Mouse (Mus musculus) ovary, adult 18-20 months (tissue): ENCODE data around the gene Tyrobp.
A peak's percentile ranks its signal among the peaks of the same experiment; 100 is the strongest.

ENCODE experiments used
- DNase-seq: peaks from one replicate; pipeline ENCODE4 v3.0.0; 2022; ENCODE audit warnings: low spot score, mixed read lengths

Gene Tyrobp

DNA sequence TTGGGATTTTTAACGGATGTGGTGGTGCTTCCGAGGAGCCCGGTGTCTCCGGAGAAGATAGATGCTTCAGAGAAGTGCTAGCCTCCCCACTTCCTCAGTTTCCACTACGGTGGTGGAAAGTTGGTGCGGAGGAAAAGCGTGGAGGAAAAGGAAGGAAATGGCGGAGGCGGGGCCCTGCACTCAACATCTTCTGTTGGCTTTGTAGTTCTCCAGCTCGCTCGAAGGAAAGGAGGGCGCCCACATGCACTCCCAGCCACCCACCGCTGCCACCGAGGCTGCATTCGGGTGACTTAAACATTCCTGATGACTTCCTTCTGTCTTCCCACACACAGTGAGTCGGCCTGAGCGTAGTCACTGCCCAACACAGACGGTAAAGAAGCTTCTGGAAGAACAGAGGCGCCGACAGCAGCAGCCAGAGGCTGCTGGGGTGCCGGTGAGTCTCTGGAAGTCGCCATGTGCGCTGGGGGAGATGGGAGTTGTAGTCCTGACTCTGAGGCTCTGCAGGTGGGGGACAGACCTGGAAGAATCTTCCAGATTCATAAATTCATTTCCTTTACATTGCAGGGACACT, 9.6 kb downstream of the Tyrobp start:
- no peak for DNase-seq

DNA sequence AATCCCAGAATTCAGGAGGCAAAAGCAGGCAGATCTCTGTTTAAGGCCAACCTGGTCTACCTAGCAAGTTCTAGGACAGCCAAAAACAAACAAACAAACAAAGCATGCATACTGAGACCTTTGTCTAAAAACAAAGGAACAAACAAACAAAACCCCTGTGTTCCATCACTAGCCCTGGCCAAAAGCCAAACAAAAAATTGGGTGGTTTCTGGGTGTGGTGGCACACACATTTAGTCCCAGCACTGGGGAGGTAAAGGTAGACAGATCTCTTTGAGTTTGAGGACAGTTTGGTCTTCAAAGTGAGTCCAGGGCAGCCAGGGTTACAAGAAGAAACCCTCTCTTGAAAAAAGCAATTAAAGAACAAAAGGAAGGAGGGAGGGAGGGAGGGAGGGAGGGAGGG, 15.8 kb downstream of the Tyrobp start:
- no peak for DNase-seq

DNA sequence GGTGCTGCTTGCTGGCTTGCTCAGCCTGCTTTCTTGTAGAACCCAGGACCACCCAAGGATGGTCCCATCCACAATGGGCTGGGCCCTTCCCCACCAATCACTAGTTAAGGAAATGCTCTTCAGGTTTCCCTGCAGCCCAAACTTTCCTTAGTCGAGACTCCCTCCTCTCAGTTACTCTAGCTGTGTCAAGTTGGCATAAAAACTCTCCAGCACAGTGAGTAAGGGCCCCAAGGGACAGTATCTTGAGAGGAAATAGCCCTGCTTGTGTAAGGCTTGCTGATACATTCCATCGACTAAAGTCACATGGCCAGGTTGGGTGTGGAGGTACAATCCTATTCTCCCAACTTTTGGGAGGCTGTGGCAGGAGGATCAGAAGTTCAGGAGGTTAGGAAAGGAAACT, 16.6 kb downstream of the Tyrobp start:
- no peak for DNase-seq

DNA sequence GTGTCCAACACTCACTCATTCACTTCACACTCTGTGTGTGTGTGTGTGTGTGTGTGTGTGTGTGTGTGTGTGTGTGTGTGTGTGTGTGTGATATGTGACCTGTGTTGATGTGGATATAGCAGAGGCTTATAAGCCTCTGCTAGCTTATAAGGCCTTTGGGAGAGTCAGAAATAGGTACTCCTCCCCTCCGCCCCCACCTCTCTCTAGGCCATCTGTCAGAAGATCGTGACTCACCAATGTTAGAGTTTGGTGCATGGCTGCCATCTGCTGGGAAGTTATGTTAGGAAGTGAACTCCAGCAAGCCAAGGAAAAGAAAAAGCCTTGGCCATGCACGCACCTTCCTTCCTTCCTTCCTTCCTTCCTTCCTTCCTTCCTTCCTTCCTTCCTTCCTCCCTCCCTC, 18.2 kb downstream of the Tyrobp start:
- DNase-seq = no peak

DNA sequence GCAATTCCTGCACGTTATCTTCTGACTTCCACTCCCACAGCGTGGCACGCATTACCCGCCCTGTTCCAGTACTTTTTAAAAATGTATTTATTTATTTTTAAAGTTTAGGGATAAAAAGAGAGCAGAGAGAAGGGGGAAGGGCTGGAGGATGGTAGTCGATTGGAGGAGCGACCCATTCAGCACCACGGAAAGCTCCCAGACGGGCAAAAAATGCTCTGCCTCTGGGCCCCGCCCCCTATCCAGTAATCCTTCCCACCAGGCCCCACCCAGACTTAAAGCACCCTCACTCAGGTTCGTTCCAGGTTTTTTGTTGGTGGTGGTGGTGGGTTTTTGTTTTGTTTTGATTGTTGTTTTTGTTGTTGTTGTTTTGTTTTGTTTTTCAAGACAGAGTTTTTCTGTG, 20.7 kb downstream of the Tyrobp start:
- DNase-seq = no peak

DNA sequence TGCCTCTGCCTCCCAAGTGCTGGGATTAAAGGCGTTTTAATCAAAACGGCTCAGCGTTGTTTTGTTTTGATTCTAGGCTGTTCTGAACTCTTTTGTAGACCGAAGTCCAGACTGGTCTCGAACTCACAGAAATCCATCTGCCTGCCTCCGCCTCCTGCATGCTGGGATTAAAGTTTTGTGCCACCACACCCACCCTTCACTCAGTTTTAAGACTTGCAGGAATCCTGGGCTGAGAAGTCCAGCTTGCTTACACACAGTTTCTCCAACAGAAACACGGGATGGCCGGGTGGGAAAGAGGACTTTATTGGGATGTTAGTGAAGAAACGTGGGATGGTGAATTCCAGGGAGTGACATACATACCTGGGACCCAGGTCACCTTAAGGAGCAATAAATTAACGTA, 21.1 kb downstream of the Tyrobp start:
- no peak for DNase-seq

DNA sequence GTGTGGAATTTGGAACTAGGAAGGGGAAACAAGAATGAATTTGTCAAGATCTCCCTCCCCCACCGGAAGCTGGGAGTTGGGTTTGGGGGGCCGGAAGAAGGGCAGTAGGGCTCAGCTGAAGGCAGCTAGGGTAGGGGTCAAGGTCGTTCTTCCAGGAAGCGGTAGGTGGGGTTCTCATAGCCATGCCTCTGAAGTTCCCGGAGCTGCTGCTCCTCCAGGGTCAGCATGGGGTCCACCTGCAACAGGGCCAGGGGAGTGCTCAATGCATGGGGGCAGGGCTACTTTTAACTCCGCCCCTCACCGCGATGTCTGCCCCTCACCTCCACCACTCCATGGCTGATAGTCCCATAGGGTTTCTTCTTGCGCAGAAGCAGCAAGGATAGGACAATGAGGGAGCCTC, 21.6 kb downstream of the Tyrobp start:
- DNase-seq = no peak

DNA sequence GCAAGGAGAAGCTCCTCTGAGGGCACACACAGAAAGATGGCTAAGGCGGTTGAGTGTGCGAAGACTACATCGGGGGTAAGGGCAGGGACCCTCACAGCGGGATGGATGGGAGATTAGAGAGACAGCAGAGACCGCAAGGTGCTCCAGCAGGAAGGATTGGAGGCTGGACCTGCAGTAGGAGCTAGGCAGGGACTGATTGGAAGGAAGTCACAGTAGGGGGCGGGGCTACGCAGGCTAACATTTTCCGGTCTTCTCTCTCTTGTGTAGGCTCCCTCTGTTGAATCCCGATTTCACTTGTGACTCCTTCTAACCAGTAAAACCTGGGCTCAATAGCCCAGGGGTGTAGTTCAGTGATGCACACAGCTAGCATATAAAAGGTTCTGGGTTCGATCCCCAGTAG, 23.3 kb downstream of the Tyrobp start:
- no peak for DNase-seq

DNA sequence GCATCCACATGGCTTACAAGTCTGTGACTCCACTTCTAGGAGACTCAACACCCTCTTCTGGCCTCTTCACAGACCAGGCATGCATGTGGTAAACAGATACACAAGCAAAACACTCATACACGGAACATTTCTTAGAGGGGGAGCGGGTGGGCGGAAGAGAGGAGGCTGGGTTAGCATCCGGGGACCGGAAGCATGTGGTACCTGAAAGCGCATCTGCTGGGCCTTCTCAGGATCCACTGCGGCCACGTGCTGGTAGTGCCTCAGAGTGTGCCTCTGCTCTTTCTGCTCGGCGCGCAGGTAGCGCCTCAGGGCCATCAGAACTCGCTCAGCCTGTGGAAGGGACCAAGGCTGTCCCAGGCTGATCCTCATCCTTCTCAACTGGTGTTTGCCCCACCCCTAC, 26.2 kb downstream of the Tyrobp start:
- DNase-seq = no peak

DNA sequence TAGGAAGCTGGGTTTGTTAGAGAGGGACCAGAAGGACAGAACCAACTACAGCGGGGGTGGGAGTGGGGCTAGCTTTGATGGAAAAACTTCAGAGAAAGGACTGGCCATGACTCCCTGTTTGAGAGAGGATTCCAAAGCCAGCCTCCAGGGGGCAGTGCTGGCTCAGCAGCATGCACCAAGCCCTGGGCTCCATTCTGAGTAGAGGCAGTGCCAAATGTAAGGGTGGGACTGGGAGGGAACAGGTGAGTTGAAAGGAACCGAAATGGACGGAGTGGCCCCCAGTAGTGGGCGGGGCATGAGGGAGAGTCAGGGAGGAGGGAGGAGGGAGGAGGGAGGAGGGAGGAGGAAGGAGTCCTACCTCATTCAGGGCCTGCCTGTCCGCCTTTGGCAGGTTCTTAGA, 27.1 kb downstream of the Tyrobp start:
- DNase-seq = no peak

DNA sequence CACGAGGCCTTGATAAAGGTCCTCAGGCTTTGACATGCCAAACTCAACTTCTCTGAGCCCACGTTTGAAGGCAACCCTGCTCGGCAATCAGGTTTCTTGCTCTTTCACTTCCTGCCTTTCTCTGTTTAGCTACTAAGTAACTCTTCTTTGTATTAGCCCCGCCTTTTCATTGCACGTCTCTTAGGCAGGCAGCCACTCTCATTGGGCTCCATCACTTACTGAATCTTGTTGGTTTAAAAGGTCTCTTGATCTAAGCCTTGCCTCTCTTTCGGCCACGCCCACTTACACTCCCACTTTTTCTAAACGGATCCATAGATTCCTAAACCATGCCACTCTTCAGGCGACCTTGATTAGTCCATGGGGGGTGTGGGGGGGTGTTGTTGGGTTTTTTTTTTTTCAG, 30.1 kb downstream of the Tyrobp start:
- no peak for DNase-seq

DNA sequence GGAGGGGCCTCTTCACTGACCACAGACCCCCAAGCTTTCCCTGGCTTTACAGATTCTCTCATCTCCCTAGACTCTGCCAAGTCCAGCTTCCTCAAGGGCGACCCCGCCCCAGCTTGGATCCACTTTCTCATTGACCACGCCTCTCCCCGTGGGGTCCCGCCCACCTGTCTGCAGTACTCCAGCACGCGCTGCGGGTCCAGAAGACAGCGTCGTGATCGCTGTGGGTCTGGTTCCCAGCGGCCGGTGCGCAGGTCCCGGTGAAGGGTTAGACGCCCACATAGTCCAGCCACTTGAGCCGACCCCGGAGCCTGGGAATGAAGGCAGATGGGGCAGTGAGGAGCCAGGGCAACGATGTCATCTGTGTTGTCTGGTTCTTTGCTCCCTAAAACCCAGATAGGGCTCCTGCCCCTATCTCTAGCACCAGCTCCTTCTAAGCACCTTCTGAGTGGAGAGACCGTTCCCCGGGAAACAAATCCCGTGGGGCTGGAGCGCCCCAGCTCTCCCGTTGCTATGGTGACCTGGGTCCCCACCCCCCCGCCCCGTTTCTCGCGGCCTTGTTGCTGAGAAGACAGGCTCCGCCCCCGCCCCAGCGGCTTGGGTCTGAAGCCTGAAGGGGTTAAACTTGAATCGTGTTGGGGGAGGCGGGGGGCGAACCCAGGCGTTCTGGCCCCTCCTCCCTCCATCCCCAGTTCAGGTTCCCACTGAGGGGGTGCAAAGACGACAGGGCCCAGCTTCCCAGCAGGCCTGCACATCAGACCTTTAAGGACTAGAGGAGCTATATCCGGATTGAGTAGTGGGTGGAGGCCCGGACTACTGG, 30.8 kb downstream of the Tyrobp start:
- DNase-seq = peak; percentile 31

DNA sequence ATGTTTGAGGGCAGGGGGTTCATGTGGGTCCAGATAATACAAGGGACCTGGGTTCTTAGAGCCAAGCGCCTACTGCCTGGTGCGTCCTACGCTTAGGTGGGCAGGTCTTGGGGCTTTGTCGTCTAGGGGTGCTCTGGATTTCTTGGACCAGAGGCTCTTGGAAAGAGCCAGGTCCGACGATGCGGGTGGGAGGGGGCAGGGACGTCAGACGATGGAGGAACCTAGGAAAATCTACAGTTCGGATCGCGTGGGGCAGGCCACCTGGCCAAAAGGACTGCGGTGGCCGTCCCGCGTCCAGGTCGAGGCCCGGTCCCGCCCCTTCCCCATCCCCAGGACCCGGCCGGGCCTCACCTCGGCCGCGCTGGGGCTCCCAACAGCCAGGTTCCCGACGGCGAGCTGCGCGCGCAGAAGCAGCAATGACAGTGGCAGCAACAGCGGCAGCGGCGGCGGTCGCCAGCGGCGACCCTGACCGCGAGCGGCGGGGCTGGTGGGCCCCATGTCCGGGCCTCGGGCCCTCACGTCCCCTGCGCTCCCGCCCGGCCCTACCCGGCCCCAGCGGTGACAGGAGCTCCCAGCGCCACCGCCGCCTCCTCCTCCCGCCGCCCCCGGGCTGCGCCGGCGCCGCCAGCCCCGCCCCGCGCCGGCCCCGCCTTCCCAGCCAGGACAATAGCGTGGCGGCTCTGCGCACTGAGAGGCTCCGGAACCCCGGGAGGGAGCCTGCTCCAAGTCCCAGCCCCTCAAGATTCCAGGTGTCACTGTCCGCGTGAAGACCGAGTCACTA, 31.6 kb downstream of the Tyrobp start, which contains the start of gene Aplp1:
Gene Aplp1 (minus strand): TSS at position 565 of the 781 bp plus-strand sequence.
- no peak for DNase-seq

DNA sequence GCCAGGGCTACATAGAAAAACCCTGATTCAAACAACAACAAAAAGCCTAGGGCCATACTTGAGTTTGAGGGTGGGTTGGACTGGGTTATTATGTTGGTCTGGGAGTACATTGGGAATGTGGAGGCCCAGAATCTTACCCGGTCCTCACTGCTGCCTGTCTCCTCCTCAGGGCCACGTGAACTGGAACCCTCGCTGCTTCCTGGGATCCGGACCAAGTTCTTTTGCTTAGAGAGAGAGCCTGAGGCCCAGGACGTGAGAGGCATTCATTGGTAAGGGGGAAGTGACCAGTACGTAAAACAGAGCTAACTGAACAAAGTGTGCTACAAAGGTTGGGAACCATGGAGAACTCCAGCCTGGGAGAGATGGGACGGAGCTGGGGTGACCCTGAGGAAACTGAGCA, 36.7 kb downstream of the Tyrobp start:
- no peak for DNase-seq

DNA sequence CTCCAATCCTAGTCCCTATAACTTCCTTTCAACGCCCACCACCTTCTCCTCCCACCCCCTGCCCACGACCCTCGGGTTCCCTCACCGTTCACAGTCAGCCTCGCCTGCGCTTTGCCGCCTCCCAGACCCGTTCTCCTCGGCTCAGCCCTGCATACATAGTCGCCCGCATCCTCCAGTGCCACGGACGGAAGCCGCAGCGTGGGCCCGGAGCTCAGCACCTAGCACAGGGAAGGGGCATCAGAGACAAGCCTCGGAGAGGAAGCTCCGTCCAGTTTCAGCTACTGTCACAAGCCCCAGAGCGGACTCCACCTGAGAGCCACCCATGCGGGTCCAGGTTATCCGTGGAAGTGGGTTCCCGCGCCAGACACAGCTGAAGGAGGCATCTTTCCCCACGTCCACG, 39.8 kb downstream of the Tyrobp start:
- no peak for DNase-seq

DNA sequence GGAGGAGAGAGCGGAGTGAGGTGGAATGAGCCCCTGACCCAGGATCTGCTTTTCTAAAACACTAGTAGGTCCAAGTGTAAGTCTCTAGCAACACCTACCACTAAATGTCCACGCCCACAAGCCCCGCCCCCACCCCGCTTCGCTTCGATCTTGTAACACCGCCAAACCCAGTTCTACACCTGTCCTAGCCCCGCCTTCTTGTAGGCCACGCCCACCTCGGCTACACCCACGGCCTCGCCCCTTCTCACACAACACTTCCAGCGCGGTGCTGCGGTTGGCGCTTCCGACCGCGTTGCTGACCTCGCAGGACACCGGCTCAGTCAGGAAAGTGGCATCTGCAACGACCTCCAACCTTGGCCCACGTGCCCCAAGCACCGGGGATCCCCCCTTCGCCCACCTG, 40.2 kb downstream of the Tyrobp start:
- no peak for DNase-seq

DNA sequence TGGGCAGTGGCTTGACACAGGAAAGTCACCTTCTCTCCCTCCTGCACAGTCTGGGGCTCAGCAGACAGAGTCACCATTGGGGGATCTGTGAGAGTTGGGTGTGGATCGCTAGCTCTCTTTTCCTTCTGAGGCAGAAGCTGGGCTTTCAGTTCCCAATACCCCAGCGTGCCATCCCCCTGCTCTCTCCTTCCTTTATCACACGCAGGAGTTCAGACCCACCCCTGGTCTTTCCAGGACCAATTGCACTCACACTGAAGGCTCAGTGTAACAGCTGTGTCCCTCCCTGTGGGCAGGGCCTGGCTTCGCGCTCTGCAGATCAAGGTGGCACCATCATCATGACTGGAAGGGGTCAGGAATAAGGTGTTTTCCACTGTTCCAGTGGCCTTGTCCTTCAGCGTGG, 40.7 kb downstream of the Tyrobp start:
- no peak for DNase-seq

DNA sequence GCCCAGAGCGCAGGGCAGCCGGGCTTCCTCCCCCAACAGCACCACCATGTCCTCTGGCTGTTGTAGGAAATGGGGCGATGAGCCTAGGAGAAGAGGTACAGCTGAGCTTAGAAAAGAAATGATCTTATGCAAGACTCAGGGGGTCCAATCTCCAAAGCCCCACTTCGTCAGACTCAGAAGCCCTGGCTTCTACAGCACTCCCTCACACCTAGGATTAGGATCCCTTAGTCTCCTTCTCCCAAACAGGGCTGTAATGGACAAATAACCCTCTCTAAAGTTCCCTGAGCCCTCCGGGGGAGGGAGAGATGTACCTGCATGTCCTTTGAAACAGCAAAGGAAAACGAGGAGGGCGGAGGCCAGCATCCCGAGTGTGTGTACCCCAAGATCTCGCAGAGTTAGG, 42.9 kb downstream of the Tyrobp start:
- no peak for DNase-seq

DNA sequence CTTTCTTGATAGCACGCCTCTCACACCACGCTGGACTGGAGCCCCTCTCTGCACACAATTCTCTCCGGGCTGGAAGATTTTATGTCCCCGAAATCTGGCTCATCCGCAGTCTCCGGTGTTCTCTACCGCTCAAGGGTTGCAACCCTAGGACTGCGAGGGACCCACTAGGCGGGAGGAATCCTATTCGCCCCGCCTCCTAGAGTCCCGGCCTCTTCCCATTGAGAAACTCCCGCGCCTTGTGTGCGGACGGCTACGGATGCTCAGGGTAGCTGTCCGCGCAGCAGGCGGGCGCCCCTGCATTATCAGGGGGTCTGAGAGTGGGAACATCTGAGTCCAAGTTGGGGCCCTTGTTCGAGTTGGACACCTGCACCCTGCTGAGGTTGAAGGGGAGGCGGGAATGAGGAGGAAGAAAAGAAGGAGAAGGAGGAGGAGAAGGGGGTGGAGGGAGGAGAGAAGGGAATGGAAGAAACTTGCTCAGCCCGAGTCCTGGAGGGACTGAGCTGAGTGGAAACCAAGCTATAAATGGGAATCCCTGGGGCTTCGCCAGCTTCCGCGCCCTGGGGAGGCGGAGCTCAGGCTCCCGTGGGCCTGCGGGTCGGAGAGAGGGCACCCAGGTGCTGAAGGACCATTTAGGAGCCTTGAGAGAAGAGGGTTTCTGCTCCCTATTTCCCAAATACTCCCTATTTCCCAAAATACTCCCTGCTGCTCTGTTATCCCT, 43.5 kb downstream of the Tyrobp start:
- no peak for DNase-seq

DNA sequence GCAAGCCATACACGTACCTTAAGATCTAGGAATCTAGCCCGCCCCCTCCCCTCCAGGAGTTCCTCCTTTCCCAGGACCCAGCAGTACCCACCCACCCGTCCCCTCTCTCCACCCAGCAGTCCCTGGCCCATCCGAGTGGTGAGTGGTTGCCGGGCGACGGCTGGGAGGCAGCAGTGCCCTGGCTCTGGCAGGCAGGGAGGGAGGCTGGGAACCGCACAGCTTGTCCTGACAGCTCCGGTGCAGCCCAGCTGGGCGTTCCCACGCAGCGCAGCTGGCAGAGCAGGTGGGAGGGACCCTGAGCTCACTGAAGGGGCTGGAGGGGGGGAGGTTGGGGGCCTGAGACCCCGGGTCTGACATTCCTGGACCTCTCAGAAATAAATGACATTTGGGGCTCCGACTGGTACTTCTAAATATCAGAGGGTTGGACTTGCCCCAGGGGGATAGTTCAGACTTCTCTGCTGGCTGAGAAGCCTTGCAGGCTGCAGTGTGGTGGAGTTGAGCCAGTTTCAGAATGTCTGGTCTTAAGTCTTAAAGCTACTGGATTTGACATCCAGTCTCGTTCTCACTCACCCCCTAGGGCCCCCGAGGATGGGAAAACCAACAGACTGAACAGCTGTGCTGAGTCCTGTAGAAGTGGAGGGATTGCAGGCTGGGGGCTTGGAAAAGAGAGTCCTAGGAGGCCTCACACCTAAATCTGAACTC, 44.2 kb downstream of the Tyrobp start, which contains the start of the genes Kirrel2 and Nphs1:
Gene Kirrel2 (minus strand): TSS at position 62 of the 702 bp plus-strand sequence.
Gene Nphs1 (plus strand): TSS at position 687 of the 702 bp plus-strand sequence.
- DNase-seq = no peak

DNA sequence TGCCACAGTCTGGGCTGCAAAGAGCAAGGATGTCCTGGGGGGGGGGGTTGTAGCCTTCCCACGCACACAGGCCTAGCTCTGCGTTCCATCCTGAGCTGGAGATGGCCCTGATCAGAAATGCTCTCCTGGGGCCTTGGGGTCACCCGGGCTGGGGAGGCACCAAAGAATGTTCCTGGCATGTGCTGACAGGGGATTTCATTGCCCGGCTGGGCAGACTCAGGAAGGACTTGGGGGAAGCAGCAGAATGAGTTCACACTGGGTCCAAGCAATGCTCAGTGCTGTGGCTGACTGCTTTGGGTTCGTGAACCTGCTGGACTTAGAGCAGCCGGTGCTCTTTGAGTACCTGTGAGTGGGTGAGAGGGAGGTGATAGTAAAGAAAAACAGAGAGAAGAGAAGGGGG, 45.9 kb downstream of the Tyrobp start:
- no peak for DNase-seq

DNA sequence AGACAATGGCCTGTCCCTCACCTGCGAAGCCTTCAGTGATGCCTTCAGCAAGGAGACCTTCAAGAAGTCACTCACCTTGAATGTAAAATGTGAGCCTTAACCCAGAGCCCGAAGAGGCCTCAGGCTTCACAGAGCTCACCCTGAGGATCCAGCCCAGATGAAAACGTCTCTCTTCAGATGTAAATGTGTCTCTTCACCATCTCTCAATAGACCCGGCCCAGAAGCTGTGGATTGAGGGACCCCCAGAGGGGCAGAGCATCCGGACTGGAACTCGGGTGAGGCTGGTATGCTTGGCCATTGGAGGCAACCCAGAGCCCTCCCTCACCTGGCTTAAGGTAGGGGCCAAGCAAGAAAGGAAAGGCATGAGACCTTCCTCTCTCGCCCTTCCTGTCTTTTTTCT, 50.0 kb downstream of the Tyrobp start:
- DNase-seq = no peak
